Mouse (Mus musculus) spleen, postnatal 4 days (tissue): ENCODE measurements at regions not wholly inside any gene's neighbourhood (a gene's known extent, or its start where the extent isn't known, plus 50 kb on each side); places are given as distances from the start of the nearest gene placed in this dataset.

Source experiments
- DNase-seq, 2 experiments: peaks; one replicate each; pipeline ENCODE4 v3.0.0; 2022; ENCODE audit warnings: low spot score in 2 of 2

GRCm38 (mm10) chr16:97304156-97304735, 52.3 kb upstream of the Bace2 start:
- DNase-seq: no peak
